Mouse (Mus musculus): ENCODE data around the gene Cntrob.

DNA sequence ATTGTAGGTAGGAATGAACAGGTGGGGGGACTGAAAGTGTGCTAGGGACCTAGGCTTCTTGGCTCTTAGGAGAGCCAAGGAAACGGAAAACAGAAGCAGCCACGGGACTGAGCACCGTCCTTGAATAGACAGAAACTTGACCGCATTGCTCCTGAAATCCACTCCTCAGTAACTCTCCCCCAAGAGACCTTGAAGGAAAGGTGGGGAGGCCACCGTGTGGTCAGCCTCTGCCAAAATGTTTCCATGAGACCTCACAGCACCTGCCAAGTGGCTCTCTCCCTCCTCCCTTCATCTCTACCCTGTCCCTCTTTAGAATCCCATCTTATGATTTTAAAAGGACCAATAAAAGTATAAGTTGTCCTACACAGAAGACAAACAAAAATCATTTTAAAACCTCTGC, 46.3 kb downstream of the Cntrob start:
- no peak for TF ChIP-seq CTCF (IDR thresholded peaks at IDR 0.05; ENCODE audit: low read depth, low read length)
- TF ChIP-seq EP300 (IDR thresholded peaks at IDR 0.05; ENCODE audit: insufficient read depth, low read depth, low read length) = no peak
- no peak for TF ChIP-seq POLR2A (IDR thresholded peaks at IDR 0.05; ENCODE audit: insufficient read depth, low read length)
